Mouse (Mus musculus) lung, postnatal 0 days (tissue): Measurements from ENCODE around the gene Grik3.

Source experiments
- CTCF ChIP-seq: IDR thresholded peaks from 2 replicates; pipeline ENCODE4 v1.5.1; 2016; ENCODE audit warnings: antibody characterized with exemption, mild to moderate bottlenecking
- EP300 ChIP-seq: IDR thresholded peaks from 2 replicates; pipeline ENCODE4 v1.6.1; 2016; ENCODE audit warnings: antibody characterized with exemption, mild to moderate bottlenecking, control low read depth

GRCm38 (mm10) chr4:125493124-125493523 is 2.6 kb downstream of the Grik3 start:
- TF ChIP-seq CTCF = no peak
- no peak for TF ChIP-seq EP300
